Mouse (Mus musculus) forebrain, embryonic 12.5 days (tissue): ENCODE data around the gene Ddo. TPM values are rescaled to one million over a fixed set of nuclear protein-coding genes. Genes with fewer than 3 reads are reported as not detected.
A peak's percentile ranks its signal among the peaks of the same experiment; 100 is the strongest.

Experiments used
- ATAC-seq: fragments of 200-750 bp; cut with Nextera tagmentation; 2 replicates; pipeline ENCODE4 v1.8.0; 2017; ENCODE audit warnings: moderate TSS enrichment; ENCODE audit not compliant: low FRiP score
- H3K27ac ChIP-seq: fragments of 300-500 bp; sonication (generic); 2 replicates; pipeline ENCODE4 v1.5.1; 2016; ENCODE audit warnings: mild to moderate bottlenecking
- H3K27me3 ChIP-seq: fragments of 300-500 bp; sonication (generic); 2 replicates; pipeline ENCODE4 v1.6.1; 2016; ENCODE audit warnings: mild to moderate bottlenecking
- H3K36me3 ChIP-seq: fragments of 300-500 bp; sonication (generic); replicated peaks from 2 replicates; pipeline ENCODE4 v1.6.1; 2016; ENCODE audit warnings: mild to moderate bottlenecking
- H3K4me1 ChIP-seq: fragments of 300-500 bp; sonication (generic); 2 replicates; pipeline ENCODE4 v1.6.1; 2016
- H3K4me2 ChIP-seq: fragments of 300-500 bp; sonication (generic); 2 replicates; pipeline ENCODE4 v1.6.1; 2016; ENCODE audit warnings: mild to moderate bottlenecking, moderate library complexity
- H3K4me3 ChIP-seq: fragments of 300-500 bp; sonication (generic); replicated peaks from 2 replicates; pipeline ENCODE4 v1.5.1; 2016; ENCODE audit warnings: mild to moderate bottlenecking
- H3K9ac ChIP-seq: fragments of 300-500 bp; sonication (generic); 2 replicates; pipeline ENCODE4 v1.6.1; 2016; ENCODE audit warnings: mild to moderate bottlenecking
- H3K9me3 ChIP-seq: fragments of 300-500 bp; sonication (generic); 2 replicates; pipeline ENCODE4 v1.6.1; 2016
- WGBS: fragments of 180-500 bp; shearing (Covaris S2); methylation state at CpG from one replicate; pipeline ENCODE4 v1.1.7; 2016; 5-methylcytosine and 5-hydroxymethylcytosine counted together
- polyA plus RNA-seq: library from polyadenylated mRNA; unstranded; fragments of >200 nt; fragmentation: Nextera tagmentation; extraction: Ambion mirVana; gene quantifications from 2 replicates; pipeline ENCODE4 v1.2.1, GENCODE M21; 2016

Ddo gene
- polyA plus RNA-seq, 1 experiment from 2014 or later, result 0.23 TPM

GRCm38 (mm10) chr10:40638276-40638675, 8.5 kb downstream of the Ddo start:
- H3K36me3 ChIP-seq, result no peaks in the 10 kb centered on the region
- H3K4me2 ChIP-seq, result no peak overlapping the region
- ATAC-seq, result 0 out of 2 replicates have a peak, but pooled peaks have one; percentile 46
- H3K9ac ChIP-seq, result no peak overlapping the region
- H3K4me1 ChIP-seq, result peaks cover 18% of the 10 kb centered on the region
- H3K9me3 ChIP-seq, result no peaks in the 10 kb centered on the region
- H3K4me3 ChIP-seq, result no peak overlapping the region
- WGBS, result 39% methylated on average over 7 of the region's 7 CpGs
- no peak overlapping the region for H3K27ac ChIP-seq
- H3K27me3 ChIP-seq, result no peaks in the 10 kb centered on the region

- H3K4me3 ChIP-seq, result no peak overlapping the region
- no peaks in the 10 kb centered on the region for H3K9me3 ChIP-seq
- WGBS, result 59% methylated on average over 26 of the region's 26 CpGs
- no peak overlapping the region for H3K27ac ChIP-seq
- ATAC-seq, result no peak
- peaks cover 18% of the 10 kb centered on the region for H3K4me1 ChIP-seq
- no peak overlapping the region for H3K4me2 ChIP-seq
- no peak overlapping the region for H3K9ac ChIP-seq
- no peaks in the 10 kb centered on the region for H3K36me3 ChIP-seq
- no peaks in the 10 kb centered on the region for H3K27me3 ChIP-seq
Measured at GRCm38 (mm10) chr10:40638823-40639819, 9.3 kb downstream of the Ddo start.

DNA sequence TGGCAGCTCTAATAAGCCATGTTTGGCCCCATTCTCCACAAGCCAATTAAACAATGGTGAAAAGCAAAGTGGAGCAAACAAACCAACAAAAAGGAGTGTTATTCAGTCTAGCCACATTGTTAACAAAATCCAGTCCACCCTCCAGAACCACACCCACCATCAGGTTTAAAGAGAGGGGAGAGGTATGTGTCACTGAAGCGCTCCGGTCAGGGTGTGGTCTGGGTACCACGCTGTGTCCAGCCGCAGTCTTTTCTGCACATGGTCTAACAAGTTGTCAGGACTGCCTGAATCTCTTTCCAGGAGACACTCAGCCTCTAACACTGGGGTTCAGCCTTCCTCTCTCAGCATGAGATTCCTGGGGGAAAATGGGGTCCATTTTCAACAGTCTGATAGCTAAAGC, 10.6 kb downstream of the Ddo start:
- Histone ChIP-seq H3K27ac (no peak overlapping the region), H3K36me3 (no peaks in the 10 kb centered on the region)

GRCm38 (mm10) chr10:40641901-40642300, 12.1 kb downstream of the Ddo start:
- H3K4me2 ChIP-seq, result no peak overlapping the region
- H3K27me3 ChIP-seq, result peaks cover 5% of the 10 kb centered on the region
- no peak overlapping the region for H3K4me3 ChIP-seq
- no peak overlapping the region for H3K9ac ChIP-seq
- peaks cover 5% of the 10 kb centered on the region for H3K9me3 ChIP-seq
- H3K27ac ChIP-seq, result no peak overlapping the region
- WGBS, result 90% methylated on average over 7 of the region's 7 CpGs
- peaks cover 18% of the 10 kb centered on the region for H3K4me1 ChIP-seq
- no peaks in the 10 kb centered on the region for H3K36me3 ChIP-seq
- ATAC-seq, result no peak

More for the DNA sequence above, 10.6 kb downstream of the Ddo start:
- no peak overlapping the region for H3K4me2 ChIP-seq
- H3K27me3 ChIP-seq, result no peaks in the 10 kb centered on the region
- ATAC-seq, result no peak
- no peaks in the 10 kb centered on the region for H3K9me3 ChIP-seq
- 89% methylated on average over 4 of the region's 4 CpGs for WGBS
- H3K4me1 ChIP-seq, result peaks cover 18% of the 10 kb centered on the region
- H3K4me3 ChIP-seq, result no peak overlapping the region
- no peak overlapping the region for H3K9ac ChIP-seq

DNA sequence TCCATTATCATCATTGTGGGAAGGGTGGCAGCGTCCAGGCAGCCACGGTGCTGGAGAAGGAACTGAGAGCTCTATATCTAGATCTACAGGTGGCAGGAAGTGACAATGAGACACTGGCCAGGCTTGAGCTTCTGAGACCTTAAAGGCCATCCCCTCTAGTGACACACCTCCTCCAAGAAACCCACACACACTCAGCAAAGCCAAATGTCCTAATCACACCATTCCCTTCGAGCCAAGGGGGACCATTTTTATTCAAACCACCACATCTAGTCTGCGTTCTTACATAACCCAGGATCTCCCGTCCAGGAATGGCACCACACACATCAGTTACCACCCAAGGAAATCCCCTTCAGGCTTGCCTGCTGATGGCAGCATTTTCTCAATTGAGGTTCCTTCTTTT, 13.3 kb downstream of the Ddo start:
- 89% methylated on average over 5 of the region's 5 CpGs for WGBS
- H3K4me1 ChIP-seq, result peaks cover 14% of the 10 kb centered on the region
- no peak overlapping the region for H3K27ac ChIP-seq
- no peak overlapping the region for H3K9ac ChIP-seq
- no peaks in the 10 kb centered on the region for H3K36me3 ChIP-seq
- ATAC-seq, result no peak
- peaks cover 5% of the 10 kb centered on the region for H3K27me3 ChIP-seq
- no peak overlapping the region for H3K4me2 ChIP-seq
- H3K9me3 ChIP-seq, result peaks cover 5% of the 10 kb centered on the region
- no peak overlapping the region for H3K4me3 ChIP-seq

DNA sequence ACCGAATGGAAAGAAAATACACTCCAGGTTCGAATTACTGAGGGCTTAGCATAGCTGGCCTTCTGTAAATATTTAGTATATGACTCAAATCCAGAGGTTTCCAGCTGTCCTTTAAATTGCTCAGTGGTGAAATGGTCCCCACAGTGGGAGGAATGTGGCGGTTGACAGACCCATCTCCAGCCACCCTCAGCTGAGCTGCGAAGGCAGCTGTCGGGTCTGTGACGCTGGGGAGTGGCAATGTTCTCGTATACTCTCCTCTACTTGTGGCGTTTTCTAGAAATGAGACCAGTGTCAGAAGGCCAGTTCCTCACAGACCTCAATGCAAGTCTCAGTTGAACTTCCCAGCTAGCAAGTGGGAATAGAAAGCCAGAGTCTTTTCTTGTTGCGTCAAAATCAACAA, 14.6 kb downstream of the Ddo start:
- H3K4me3 ChIP-seq, result no peak overlapping the region
- ATAC-seq, result no peak
- WGBS, result 86% methylated on average over 9 of the region's 9 CpGs
- peaks cover 5% of the 10 kb centered on the region for H3K9me3 ChIP-seq
- no peak overlapping the region for H3K27ac ChIP-seq
- no peak overlapping the region for H3K9ac ChIP-seq
- peaks cover 2% of the 10 kb centered on the region; the same call in 1 of the 2 replicates for H3K4me1 ChIP-seq
- H3K36me3 ChIP-seq, result no peaks in the 10 kb centered on the region
- no peak overlapping the region for H3K4me2 ChIP-seq
- peaks cover 5% of the 10 kb centered on the region for H3K27me3 ChIP-seq

GRCm38 (mm10) chr10:40645346-40645745, 15.5 kb downstream of the Ddo start:
- Histone ChIP-seq H3K9ac (no peak overlapping the region), H3K4me3 (no peak overlapping the region), H3K9me3 (peaks cover 5% of the 10 kb centered on the region), H3K36me3 (no peaks in the 10 kb centered on the region), H3K27me3 (peaks cover 5% of the 10 kb centered on the region), H3K4me1 (no peaks in the 10 kb centered on the region), H3K4me2 (no peak overlapping the region), H3K27ac (no peak overlapping the region)
- 70% methylated on average over 1 of the region's 1 CpGs for WGBS
- no peak for ATAC-seq

DNA sequence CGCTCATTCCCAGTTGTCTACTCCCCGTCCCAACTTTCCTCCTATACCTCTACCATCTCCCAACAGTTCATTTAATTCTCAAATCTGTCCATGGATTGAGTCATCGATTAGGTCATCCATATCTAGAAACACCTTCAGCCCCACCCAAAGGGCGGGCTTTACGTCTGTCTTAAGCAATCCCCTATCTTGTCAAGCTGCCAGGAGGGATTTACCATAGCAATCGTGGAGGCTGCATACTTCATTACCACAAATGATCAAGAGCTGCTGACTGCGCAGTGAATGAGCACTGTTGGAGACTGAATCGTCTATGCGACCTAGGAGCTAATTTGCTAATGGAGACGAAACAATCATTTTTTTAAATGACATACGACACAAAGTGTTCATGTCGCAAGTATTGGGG, 19.0 kb downstream of the Ddo start:
- Histone ChIP-seq H3K4me3 (no peak overlapping the region), H3K4me2 (no peak overlapping the region), H3K9me3 (peaks cover 5% of the 10 kb centered on the region), H3K27ac (no peak overlapping the region), H3K36me3 (no peaks in the 10 kb centered on the region), H3K27me3 (peaks cover 5% of the 10 kb centered on the region), H3K9ac (no peak overlapping the region), H3K4me1 (peaks cover 9% of the 10 kb centered on the region)
- 87% methylated on average over 12 of the region's 12 CpGs for WGBS
- no peak for ATAC-seq

DNA sequence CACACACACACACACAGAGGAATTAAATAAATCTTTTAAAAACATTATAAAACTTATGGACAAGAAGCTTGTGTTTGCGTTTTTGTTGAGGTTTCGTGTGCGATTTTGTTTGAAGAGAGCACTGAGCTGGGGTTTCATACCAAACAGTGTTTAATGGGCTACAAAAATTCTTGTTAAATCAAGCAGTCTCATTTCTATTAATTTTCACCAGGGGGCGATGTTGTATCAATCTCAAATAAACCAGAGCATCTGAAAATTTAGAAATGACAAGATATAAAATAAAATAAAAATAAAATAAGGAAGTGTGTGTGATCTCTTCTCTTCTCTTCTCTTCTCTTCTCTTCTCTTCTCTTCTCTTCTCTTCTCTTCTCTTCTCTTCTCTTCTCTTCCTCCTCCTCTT, 19.8 kb downstream of the Ddo start:
- WGBS, result 39% methylated on average over 4 of the region's 4 CpGs
- Histone ChIP-seq H3K4me2 (no peak overlapping the region), H3K9me3 (peaks cover 5% of the 10 kb centered on the region), H3K4me3 (no peak overlapping the region), H3K9ac (no peak overlapping the region), H3K36me3 (no peaks in the 10 kb centered on the region), H3K27ac (no peak overlapping the region), H3K4me1 (peaks cover 12% of the 10 kb centered on the region), H3K27me3 (peaks cover 5% of the 10 kb centered on the region)
- ATAC-seq, result no peak

DNA sequence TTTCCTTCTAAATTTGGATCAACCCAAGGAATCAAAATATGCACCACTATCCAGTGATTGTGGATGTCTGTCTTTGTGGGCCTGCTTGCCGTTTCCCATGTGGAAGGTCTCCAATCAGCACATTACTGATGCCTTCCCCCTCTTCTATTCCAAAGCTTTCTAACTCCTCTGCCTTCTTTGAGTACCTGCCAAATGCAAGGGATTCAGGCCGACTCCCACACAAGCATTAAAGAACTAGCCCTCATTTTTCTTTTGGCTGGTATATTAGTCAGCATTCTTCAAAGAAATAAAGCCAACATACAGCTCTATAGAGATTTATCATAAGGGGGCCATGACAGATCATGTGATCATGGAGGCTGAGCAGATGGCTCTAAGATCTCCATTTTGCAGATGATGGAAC, 21.9 kb downstream of the Ddo start:
- no peak overlapping the region for H3K9ac ChIP-seq
- H3K27me3 ChIP-seq, result no peaks in the 10 kb centered on the region
- H3K4me2 ChIP-seq, result no peak overlapping the region
- 84% methylated on average over 2 of the region's 2 CpGs for WGBS
- no peaks in the 10 kb centered on the region for H3K9me3 ChIP-seq
- H3K36me3 ChIP-seq, result no peaks in the 10 kb centered on the region
- no peak overlapping the region for H3K4me3 ChIP-seq
- ATAC-seq, result no peak
- no peak overlapping the region for H3K27ac ChIP-seq
- peaks cover 12% of the 10 kb centered on the region for H3K4me1 ChIP-seq

- Histone ChIP-seq H3K4me1 (no peaks in the 10 kb centered on the region), H3K27me3 (no peaks in the 10 kb centered on the region), H3K9ac (no peak overlapping the region), H3K4me3 (no peak overlapping the region), H3K36me3 (no peaks in the 10 kb centered on the region), H3K9me3 (no peaks in the 10 kb centered on the region), H3K27ac (no peak overlapping the region), H3K4me2 (no peak overlapping the region)
- 82% methylated on average over 3 of the region's 3 CpGs for WGBS
- ATAC-seq, result no peak
Measured at GRCm38 (mm10) chr10:40665270-40665669, 35.5 kb downstream of the Ddo start.

DNA sequence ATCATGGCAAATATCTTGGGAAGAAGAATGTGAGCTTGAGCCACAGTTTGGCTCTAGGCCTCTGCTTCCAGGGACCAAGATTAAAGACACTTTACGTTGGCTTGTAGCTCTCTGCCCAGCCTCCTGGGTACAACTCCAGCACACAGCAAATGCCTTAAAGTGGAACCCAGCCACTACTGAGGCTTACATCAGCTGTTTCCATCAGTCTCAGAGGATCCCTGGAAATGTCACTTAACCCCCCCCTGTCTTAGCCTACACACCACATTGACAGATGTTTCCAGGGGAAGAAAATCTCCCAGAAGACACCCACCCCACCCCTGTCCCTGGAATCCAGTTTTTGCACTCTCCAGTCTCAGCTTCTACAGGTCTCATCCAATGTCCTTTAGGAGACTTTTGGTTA, 37.1 kb downstream of the Ddo start:
- ATAC-seq, result no peak
- Histone ChIP-seq H3K9ac (no peak overlapping the region), H3K9me3 (no peaks in the 10 kb centered on the region), H3K4me1 (no peaks in the 10 kb centered on the region), H3K4me2 (no peak overlapping the region), H3K36me3 (no peaks in the 10 kb centered on the region), H3K27ac (no peak overlapping the region), H3K4me3 (no peak overlapping the region), H3K27me3 (no peaks in the 10 kb centered on the region)
- 94% methylated on average over 1 of the region's 1 CpGs for WGBS

DNA sequence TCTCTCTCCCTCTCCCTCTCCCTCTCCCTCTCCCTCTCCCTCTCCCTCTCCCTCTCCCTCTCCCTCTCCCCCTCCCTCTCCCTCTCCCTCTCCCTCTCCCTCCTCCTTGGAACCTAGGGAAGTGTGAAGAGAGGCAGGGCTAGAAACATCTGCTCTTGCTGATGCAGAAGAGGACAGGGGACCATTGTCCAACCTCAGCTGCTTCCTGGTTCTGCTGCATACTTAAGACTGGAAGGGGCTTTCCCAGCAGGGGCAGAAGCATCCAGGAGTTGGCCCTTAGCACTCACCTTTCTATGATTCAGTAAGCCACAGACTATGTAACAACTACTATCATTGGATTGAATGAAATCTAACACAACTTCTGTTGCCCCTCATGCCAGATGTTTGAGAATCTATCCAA, 38.8 kb downstream of the Ddo start:
- Histone ChIP-seq H3K9me3 (no peaks in the 10 kb centered on the region), H3K4me3 (no peak overlapping the region), H3K9ac (no peak overlapping the region), H3K4me1 (peaks cover 6% of the 10 kb centered on the region; the same call in 1 of the 2 replicates), H3K4me2 (no peak overlapping the region), H3K36me3 (no peaks in the 10 kb centered on the region), H3K27ac (no peak overlapping the region), H3K27me3 (no peaks in the 10 kb centered on the region)
- ATAC-seq, result no peak
